Mouse (Mus musculus) neural tube, embryonic 10.5 days (tissue): ENCODE measurements around the gene Slc9b1.

ENCODE experiments used
- DNase-seq: peaks from one replicate; pipeline ENCODE4 v3.0.0-alpha.2; 2017; ENCODE audit warnings: low spot score; ENCODE audit errors: extremely low spot score

Slc9b1 gene

DNA sequence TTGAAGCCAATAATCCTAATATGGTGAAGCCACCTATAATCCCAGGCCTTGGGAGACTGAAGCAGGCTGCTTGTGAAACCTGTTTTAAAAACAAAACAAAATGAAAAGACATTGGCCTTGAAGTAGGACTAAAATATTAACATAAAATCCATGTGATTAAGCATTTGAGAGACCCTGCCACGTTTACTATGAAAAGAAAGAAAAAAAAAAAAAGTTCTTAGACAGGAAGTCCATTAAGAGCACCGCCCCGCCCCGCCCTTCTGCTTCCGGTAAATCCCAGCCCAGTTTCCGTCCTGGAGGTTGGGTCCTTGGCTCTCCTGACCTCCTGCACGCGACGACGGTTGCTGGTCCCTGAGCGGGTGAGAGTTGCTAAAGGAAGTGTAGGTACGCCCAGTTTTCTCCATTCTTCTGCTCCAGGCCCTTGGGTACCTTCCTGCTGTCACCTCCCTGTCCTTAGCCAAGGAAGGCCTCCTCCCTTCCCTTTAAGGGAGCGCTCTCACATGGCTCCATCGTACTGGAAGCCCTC, at the start of gene Slc9b1:
Gene Slc9b1 (plus strand): TSS at position 291 of the 526 bp plus-strand sequence.
- no peak for DNase-seq

DNA sequence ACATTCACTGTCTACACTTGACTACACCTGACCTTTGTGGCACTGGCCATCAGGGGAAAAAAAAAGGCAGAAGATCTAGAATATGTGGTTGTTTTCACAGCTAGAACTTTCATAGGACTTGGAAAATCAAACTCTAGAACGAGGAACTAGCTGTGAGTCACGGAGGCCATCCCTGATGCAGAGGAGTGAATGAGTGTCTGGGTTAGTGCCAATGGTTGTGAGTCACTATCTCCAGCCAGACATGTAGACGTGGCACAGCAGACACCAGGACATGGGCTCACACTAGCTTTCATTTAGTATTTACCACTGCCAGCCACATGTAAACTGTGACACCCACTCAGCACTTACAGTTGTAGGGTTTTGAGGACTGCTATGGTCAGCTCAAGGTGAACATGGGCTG, 49.3 kb upstream of the Slc9b1 start:
- DNase-seq: no peak

DNA sequence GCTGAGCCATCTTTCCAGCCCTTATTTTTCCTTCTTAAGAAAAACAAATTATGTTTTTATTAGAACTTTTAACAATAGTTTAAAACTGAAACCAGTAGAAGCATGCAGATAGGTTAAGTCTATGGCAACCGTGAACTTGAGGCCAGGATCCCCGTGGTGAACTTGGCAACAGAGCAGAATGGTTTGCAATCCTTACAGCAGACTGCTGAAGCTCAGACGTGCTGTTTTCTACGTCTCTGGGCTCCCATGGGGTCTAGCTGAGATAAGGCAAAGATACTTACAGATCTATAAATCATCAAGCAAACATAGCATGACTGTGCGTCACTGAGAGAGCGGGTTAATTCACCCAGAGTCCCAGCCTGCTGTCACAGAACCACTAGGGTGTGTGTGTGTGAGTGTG, 47.7 kb upstream of the Slc9b1 start:
- DNase-seq: no peak

DNA sequence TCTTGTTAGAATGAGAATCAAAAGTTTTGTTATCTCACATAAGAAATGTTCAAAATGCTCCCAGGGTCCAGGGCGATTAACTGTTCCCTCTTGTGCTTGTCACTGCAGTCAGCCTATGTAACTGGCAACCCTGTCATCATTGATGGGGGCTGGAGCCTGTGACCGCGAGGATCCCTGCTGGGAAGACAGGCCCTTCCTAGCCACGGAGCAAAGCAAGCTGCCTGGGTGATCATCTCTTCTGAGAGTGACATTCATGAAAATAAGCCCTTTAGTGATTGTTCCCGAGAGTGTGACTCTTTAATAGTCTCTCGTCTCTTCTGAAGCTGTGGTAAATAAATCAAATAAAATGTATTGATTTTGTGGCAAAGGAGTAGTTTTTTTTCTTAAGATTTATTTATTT, 43.8 kb upstream of the Slc9b1 start:
- DNase-seq: peak; percentile 28

DNA sequence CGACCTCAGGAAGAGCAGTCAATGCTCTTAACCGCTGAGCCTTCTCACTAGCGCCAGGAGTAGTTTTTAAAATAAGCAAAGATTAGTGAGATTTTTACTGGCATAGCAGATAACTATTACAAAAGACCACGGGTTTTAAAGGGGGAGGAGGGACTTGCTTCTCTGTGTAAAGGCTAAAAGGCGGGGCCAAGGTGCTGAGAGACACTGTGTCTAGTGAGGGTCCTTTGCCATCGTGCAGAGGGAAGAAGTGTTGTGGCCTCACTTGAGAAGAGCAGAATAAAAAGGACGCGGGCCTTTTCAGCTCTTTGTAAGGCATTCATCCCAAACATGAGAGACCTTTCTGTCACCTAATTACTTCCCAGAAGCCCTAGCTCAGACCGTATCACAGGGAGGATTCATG, 43.3 kb upstream of the Slc9b1 start:
- DNase-seq: no peak

DNA sequence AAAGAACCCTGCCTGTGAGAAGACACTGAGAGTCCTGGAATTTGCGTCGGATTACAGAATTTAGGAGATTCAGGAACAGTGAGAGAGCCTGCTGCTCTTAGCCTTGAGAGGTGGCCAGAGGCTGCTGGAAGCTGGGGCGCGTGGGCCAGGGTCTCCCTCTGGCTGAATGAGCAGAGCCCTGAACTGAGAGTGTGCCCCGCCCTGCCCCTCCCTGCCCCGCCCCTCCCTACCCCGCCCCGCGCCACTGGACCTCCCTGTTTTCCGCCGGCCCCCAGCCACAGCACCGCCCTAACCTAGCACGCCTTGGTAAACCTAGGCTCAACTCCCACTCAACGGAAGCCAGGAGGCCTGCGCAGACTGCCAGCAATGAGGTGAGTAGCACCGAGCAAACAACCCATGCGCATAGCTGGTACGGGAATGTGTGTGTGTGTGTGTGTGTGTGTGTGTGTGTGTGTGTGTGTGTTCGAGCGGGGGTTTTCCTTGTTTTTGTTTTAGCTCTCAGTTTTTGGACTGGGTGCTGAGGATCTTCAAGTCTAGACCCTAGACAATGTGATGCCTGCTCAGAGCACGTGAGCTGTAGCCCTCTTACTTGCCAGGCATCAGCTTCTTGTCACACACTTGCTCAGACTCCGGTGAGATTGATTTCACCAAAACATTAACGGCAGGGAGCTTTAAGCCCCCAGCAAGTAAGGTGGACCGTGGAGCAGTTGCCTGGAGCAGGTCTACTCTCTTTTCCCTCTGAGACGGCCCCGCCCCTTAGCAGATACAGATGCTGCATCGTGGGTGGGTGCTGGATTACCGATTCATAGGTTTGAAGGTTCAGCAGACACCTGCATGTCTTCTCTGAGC, 40.2 kb upstream of the Slc9b1 start, which contains the start of gene Slc9b2:
Gene Slc9b2 (plus strand): TSS at position 290 of the 849 bp plus-strand sequence.
- peak; percentile 45 for DNase-seq

DNA sequence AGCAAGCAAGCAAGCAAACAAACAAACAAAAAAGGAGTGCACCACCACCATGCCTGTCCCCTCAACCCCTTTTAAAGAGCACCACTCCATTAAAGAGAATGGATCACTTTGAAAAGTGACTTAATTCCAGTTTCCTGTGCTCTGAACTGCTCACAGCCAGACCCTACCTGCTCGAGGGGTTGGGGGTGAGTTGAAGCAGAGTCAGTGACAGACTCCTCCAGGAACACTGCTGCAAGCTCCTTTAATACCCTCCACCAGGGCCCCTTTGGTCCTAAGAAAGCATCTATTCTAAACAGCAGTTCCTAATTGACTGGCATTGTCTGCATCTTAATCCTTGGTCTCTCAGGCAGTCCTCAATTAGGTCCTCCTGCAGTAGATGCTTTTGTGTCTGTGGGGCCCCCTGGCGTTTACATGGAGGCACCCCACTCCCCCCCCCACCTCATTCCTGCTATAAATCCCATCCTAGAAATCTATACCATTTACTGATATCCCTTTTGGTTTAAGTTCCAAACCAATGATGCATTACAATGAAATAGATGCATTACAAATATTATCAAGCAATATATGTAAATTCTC, 34.8 kb upstream of the Slc9b1 start:
- no peak for DNase-seq

DNA sequence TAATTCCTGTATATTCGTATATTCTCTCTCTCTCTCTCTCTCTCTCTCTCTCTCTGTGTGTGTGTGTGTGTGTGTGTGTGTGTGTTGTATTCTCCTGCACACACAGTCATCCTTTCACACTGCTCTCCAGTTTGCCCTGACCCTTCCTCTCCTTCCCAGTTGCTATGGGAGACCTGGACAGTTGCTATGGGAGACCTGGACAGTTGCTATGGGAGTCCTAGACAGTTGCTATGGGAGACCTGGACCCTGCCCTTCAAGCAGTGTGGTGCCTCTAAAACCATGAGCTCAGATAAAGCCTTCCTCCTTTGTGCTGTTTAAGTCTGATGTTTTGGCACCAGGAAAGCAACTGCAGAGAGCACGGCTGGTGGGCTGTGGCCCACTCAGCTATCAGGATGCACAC, 34.1 kb upstream of the Slc9b1 start:
- DNase-seq: no peak

DNA sequence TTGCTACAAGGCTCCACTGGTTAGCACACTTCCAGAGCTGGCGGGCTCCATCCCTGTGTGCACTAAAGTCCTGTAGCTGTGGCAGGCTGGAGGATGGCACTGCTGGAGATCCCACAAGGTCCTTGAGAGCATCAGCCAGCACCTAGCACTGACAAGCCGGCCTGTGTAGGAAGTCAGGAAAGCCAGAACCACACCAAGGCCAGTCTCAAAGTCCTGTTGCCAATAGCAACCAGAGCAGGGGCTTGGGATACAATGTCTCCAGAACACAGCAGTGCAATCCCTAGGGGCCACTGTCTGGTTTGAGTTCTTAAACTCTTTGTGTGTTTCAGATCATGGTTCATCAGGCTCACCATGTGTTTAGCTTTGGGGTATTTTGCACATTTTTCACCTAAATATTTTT, 33.0 kb upstream of the Slc9b1 start:
- no peak for DNase-seq

DNA sequence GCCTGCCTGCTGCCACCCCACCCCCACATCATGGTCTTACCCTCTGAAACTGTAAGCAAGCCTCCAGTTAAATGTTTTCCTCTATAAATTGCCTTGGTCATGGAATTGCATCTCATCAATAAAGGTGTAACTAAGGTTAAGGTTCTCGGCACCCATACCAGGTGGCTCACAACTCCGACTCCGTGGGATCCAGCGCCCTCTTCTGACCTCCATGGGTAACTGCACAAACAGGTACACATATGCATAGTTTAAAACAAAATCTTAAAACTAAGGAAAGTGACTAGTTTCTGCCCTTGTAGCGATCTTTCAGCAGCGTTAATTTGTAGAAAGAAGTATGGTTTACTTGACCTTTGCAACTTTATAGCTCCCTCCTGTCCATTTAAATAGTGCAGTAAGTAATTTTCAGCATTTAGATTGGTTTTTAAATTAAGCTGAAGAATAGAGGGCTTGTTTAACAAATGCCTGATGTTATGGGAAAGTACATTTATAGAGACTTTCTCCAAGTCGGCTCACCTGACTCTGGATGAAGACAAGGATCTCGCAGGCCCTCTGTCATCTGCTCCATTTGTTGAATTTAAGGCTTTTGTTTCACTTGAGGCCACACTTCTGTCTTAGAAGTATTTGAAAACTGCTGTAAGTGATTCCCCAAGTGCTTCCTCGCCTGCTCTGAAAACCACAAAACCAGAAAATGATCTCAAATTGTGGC, 32.0 kb upstream of the Slc9b1 start:
- no peak for DNase-seq

DNA sequence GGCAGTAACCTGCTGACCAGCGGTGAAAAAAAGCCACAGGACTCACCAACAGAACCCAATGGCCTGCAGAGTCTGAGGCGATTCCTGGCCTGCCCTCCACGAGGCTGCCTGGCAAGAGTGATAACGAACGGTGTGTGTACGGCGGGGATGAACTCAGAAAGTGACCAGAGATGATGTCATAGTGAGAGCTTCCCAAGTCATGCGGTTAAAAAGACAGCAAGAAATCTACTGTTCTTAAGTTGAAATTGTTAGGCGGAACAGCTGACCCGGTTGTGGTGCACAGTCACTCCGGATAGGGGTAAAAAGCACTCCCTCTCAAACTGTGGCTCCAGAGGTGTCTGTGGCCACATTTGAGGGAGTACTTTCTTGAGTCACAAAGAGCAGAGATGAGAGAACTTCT, 29.5 kb upstream of the Slc9b1 start:
- no peak for DNase-seq

DNA sequence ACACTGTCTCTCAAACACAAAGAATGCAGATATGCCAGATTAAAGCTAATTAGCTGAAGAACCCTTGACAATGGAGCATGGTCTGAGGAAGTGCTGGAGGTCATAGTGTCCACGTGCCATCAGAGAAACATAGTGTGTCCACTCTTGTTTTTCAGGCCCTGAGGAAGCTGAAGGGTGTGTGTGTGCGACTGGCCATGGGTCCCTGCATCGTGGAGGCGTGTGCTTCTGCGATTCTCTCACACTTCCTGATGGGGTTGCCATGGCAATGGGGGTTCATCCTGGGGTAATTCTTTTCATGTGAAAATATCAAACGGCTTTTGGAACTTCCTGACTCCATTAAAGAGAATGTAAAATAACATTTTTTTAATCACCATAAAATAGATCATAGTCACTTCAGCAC, 23.5 kb upstream of the Slc9b1 start:
- DNase-seq: no peak

DNA sequence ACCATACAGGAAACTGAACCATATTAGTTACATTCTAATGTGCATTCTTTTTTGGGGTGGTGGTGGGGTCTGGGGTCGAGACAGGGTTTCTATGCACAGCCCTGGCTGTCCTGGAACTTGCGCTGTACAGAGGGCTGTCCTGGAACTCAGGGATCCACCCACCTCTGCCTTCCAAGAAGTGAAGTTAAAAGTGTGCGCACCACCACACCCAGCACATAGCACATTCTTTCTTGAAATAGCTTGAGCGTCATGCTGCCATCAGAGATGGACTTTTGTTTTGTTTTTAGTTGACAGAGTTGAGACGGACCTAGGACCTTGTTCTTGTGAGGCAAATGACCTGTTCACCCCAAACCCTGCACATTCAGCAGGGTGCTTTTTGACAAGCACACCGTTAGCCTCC, 20.7 kb upstream of the Slc9b1 start:
- no peak for DNase-seq

DNA sequence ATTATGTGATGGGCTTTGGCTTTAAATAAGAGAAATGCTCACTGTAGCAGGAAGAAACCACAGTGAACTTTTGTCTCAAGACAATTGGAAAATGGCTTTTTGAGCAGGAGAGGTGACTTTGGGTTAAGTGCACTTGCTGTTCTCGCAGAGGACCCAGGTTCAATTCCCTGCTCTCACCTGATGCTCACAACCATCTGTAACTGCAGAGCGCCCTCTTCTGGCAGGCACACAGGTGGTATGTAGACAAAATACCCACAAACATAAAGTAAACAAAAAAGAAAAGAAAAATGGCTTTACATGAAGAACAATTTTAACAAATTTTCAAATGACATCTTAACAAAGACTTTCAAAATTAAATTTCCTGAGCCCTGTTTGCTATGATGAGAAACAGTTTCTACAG, 20.2 kb upstream of the Slc9b1 start:
- DNase-seq: no peak

DNA sequence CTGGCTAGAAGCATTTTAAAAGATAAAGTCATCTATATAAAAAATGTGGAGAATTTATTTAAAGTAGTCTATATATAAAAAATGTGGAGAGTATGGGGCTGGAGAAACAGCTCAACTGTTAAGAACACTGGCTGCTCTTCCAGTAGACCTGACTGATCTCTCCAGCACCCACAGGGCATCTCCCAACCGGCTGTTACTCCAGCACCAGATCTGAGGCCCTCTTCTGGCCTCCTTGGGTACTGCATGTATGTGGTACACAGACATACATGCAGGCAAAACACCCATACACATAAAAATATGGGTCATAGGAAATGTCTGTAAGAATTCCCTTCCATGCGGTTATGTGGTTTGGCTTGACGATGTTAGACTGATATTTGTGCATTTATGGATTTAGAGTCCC, 19.3 kb upstream of the Slc9b1 start:
- peak; percentile 57 for DNase-seq

DNA sequence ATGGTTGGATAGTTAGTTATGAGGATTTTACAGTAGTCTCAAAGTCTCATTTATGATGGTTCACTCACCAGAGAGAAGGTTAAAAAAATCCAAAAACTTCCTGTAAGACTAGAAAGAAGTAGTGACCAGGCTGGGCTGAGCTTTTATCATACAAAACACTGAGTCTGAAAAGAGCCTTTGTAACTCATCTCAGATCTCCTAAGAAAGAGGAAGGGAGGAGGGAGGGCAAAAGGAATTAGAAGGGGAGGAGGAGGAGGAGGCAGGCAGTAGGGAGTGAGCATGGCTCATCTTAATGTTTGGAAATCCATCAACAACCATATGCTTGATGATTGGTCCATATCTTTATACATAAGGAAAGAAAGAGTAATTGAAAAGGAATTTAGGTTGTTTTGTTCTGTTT, 15.1 kb upstream of the Slc9b1 start:
- no peak for DNase-seq

DNA sequence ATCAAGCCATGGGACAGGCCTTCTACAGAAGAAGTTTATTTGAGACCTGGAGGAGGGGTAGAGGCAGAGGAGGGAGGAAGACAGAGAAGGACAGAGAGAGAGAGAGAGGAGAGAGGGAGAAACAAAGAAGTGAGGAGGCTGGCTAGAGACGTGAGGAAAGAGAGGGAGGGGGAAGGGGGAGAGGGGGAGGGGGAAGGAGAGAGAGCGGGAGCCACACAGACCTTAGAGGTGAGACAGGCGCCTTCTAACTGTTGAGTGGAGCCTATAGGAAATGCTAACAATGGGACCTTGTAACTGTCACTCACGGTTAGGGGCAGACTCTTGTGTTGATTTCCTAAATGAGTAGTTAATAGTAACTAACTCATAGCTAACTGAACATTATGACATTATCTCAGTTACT, 14.1 kb upstream of the Slc9b1 start:
- no peak for DNase-seq

DNA sequence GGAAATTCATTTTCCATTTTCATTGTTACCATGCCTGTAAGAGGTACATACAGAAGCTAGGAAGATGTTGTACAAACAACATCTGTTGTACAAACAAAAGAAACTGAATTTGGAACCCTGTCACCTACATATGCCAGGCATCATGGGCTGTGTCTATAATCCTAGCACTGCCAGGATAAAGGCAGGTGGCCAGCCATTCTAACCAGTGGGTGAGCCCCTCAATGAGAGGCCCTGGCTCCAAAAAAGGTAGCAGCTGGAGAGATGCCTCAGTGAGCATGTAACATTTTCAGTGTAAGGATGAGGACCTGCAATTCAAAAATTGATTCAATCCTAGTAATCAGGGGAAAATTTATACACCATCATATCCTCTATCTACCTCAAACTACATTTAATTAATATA, 1.2 kb downstream of the Slc9b1 start:
- DNase-seq: no peak

DNA sequence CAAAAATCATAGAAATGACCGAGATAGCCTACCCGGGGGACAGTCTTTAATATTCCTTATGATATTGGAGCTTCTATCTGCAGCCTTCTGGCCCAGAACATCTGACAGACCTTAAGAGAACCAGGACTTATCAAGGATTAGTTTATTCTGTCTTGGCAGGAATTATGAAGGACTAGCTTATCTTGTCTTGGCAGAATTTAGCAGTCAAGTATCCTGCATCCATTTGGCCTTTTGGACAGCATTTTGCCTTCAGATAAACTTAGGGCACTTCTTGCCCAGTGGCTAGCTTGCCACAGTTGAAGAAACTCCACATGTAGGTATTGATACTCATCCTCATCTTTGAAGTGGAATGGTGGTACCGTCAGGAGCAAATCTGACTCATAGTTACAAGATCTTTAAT, 4.0 kb downstream of the Slc9b1 start:
- no peak for DNase-seq

DNA sequence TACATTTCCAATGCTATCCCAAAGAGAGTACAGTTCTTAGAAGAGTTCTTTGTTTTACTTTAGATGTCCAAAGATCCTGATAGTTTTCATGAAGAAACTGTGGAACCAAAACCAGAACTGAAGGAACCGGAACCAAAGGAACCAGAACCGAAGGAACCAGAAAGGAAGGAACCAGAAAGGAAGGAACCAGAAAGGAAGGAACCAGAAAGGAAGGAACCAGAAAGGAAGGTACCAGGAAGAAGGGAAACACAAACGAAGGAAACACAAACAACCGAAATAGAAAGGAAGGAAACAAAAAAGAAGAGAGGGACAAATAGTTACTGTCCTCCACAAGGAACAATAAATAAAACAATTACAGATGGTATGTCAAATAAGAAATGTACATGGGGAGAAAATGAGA, 9.6 kb downstream of the Slc9b1 start:
- no peak for DNase-seq

DNA sequence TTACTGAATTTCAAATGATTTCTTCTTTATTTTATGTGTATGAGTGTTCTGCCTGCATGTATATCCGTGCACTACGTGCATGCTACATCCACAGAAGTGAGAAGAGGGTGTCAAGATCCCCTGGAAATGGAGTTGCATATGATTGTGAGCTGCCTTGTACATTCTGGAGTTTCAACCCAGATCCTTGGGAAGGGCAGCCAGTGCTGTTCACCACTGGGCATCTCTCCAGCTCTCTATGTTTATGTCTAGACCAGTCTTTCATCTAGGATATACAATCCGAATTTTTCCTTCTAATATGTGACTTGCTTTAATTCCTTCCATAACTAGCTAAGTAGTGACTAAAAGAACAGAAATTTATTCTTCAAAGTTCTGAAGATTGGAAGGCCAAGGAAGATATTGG, 28.0 kb downstream of the Slc9b1 start:
- DNase-seq: no peak

DNA sequence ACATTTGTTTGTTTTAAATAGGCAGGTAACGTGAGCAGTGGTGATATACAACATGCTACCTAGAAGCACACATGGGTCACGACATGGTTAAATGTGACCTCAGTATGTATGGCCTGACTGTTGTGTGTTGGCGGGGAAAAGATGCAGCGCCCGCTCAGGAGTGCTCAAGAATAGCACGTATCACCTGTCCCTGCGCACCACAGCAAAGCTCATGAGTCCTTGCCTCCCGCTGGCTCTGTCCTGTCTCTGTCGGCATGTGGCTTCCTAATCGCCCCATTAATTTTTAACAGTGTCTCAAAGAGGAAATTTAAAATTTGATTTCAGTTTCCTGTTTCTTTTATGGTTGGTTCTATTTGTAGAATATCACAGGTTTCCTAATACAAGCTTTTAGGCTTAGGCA, 29.6 kb downstream of the Slc9b1 start:
- no peak for DNase-seq
